Mouse (Mus musculus) cerebellum, adult (tissue): ENCODE measurements around the gene Rap1gap2.

Source experiments
- ATAC-seq: cut with Nextera tagmentation; 2 replicates; pipeline ENCODE4 v1.9.2; 2017; ENCODE audit warnings: mild to moderate bottlenecking, moderate library complexity, mixed read lengths; ENCODE audit not compliant: insufficient number of reproducible peaks, low FRiP score, low TSS enrichment

Gene Rap1gap2

GRCm38 (mm10) chr11:74479715-74480289 is 130.9 kb downstream of the Rap1gap2 start:
- no peak for ATAC-seq

DNA sequence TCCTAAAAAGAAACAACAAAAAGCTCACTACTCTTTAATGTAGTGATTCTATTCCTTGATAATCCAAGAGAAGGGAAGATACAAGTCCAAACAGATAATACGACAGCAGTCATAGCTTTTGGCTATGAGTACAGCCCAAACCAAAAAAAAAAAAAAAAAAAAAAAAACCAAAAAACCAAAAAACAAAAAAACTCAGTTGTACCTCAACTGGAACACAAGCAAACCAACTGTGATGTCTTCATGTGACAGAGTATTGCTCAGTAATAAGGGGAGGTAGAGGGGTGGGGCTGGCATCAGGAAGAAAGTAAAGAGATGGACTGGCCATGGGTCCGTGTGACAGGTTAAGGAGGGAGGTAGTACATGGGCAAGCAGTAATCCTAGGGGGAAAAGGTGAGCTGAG is 131.8 kb downstream of the Rap1gap2 start:
- ATAC-seq: no peak

- no peak for ATAC-seq
Observed at GRCm38 (mm10) chr11:74472671-74473070, 138.0 kb downstream of the Rap1gap2 start.

DNA sequence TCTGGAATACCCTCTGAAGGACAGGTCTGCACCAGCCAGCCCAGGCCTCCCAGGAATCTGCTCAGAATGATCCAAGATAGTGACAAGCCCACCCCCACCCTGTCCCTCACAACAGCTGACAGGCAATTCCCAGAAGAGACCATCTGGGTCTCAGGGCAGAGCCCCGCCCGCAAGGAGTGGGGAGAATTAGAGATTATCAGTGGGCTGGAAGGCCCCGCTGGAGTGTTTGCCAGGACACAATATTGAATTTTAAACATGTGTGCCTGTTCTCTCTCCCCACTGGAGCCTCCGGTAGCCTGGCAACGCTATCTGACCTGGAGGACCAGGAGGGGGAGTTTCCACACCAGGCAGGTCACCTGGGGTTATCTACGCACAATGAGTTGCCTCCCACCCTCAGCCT is 142.5 kb downstream of the Rap1gap2 start:
- ATAC-seq: no peak

DNA sequence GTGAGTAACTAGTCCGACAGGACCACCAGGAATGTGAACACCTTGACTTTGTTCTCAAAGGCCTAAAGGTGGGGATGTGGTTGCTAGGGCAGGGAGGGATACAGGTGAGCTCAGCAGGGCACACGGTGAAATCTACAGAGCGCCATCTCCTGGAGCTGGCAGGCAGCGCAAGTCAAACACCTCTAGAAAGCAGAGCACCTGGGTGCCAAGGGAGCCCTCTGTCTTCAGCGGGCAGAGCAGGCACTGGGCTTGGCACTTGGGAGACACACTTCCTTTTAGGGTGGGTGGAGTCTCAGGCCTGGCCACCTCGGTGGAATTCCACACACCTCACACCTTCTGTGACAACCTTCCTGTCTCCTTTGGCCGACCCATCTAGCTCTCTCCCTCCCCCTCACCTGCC is 145.0 kb downstream of the Rap1gap2 start:
- ATAC-seq: no peak

DNA sequence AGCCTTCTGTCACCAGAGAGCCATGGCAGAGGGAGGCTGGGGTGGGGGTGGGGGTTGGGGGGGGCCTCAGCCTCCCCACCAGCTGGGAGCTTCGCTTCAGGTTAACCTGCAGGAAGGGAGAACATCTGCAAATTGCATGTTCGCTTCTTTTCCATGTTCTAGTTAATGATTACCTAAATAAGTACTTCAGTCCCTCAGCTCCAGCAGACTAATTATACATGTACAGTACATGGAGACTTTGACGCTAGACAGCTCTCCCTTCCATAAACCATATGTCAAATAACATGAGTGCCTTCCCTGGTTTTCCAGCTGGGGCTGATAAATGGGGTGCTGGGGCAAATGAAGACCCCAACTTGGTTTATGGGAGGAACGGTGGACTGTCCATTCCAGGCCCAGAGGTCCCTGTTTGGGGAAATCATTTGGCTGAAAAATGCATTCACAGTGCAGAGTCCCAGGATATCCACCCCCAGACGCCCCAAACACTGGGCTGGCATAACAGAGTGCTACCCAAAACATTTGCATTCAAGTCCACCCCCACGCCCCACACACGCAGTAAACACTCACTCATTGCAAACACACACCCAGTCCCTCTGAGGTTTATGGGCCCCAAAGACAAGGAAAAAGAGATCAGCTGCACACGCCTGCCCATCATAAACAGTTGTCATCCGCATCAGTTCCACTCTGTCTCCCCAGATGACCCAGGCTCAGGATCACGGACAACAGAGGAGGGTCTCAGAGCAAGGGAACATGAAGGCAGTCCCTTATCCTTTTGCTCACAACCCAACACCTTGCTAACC is 146.3 kb downstream of the Rap1gap2 start:
- no peak for ATAC-seq

DNA sequence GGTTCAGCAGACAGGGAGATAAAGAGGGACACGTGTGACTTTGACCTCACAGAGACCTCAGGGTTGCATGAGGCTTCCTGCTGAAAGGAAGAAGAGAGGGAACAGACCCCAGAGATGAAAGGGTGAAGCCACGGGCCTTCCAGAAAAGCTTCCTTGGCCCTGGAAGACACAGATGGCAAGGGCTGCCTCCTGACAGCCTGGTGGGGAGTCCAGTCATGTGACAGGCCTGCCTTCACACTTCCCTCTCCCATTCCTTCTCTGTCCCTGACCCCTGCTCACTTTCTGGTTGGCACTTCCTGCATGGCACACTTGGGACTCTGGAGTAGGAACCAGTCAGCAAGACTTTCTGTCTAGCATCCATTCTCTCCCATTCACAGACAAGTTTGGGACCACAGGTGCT is 148.1 kb downstream of the Rap1gap2 start:
- no peak for ATAC-seq

DNA sequence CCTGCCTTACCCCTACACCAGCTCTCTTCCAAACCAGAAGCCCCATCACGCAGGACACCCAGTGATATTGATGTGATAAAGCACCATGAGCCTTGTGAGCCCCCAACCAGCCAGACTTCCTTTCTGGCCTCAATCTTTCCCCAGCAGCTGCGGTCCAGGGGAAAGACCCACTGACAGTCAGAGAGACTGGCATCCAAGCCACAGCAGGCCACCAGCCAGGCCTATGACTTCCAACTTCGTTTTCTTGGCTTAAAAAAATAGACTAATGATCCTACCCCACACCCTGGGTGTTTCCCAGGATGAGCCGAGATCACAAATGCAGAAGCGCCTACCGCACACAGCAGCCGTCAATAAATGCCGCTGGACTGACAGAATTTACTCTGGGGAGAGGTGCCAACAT is 151.1 kb downstream of the Rap1gap2 start:
- ATAC-seq: no peak

DNA sequence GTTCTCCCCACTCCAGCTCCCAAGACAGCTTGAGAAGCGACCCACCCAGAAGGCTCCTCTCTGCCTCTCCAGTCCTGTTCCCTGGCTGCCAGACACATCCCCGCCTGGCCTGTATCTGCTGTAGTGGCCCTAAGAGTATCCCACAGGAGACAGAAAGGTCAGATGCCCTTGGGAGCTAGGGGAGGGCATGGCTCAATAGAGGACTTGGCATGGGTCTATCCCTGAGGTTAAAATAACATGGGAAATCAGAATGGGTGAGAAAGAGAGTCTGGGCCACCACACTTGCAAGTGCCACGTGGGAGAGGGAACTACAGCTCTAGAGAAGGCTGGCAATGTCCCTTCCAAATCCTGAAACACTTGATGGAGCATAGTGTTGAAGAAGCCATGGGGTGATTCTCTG is 152.3 kb downstream of the Rap1gap2 start:
- ATAC-seq: no peak

GRCm38 (mm10) chr11:74457194-74457593 is 153.5 kb downstream of the Rap1gap2 start:
- no peak for ATAC-seq

DNA sequence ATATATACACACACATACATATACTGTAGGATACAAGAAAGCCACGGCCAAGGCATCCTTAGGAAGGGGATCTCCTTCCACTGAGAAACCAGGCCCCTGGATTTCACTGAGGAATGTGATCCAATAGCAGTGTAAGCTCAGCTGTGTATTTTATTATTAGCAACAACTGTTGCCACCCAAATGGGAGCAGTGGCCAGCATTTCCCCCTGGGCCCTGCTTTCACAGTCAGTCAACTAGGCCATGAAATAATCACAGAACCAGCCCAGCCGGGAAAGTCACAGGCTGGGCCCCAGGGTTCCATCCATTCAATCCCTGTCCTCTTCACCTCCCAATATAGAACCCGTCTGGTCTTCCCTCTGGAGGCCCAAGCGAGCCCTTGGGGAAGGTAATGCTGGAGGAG is 162.2 kb downstream of the Rap1gap2 start:
- no peak for ATAC-seq

DNA sequence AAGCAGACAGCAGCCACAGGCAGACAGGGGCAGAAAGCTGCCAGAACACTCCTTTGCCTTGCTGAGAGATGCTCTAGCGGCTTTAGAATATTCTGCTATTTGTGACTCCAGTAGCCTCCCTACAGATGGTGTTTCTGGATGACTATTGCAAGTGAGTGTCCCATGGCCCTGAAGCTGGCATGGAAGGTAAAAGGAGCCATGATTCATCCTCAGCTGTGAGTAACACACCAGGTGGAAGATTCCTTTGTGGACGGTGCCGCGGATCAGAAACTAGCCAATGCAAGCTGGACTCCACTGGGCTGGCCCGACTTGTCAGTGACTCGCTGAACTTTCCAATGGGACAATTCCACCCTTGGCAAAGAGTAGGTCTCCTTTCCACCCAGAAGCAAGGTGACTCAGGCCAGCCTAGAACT is 162.7 kb downstream of the Rap1gap2 start:
- ATAC-seq: no peak

DNA sequence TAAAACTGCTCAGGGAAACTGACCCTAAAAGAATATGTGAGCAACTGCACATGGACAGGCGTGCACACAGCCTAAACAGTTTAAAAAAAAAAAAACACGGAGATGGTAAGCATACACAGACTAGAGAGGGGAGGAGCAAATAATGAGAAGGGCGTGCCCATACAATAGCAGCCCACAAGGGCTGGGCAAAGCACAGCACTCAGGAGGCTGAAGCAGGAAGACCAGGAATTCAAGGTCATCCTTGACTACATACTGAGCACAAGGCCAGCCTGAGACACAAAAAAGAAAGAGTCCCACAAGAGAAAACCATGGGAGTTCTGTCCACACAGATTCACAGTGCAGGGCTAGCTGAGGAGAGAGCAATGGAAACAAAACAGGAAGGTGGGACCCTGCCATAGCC is 165.1 kb downstream of the Rap1gap2 start:
- no peak for ATAC-seq

GRCm38 (mm10) chr11:74443924-74444256 is 166.8 kb downstream of the Rap1gap2 start:
- no peak for ATAC-seq

DNA sequence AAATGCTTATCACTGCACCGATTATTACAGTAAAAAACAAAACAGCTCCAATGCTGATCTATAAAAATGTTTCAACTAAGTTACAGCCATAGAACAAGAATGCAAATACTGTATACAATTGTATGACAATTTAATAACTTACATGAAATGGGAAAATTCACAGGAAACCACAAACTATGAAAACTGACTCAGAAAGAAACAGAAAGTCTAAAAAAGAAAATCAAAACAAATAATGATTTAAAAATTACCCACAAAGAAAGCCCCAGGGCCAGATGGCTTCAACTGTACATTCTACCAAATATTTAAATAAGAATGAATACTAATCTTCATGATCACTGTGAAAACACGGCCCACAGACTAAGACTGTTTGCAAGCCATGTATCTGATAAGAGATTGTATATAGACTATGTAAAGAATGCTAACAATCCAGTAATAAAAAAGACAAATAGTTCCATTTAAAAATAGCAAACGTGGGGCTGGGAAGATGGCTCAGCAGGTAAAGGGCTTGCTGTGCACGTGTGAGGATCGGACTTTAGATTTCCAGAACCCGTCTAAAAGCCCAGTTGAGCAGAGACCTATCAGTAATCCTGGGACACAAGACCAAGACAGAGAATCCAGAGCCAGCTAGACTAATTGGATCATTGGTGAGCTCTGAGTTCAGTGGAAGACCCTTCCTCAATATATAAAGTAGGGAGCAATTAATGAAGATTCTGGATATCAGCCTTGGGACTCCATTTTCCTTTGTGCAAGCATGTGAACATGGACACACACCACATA is 167.4 kb downstream of the Rap1gap2 start:
- no peak for ATAC-seq

- ATAC-seq: no peak
Observed at GRCm38 (mm10) chr11:74442396-74442795, 168.3 kb downstream of the Rap1gap2 start.

DNA sequence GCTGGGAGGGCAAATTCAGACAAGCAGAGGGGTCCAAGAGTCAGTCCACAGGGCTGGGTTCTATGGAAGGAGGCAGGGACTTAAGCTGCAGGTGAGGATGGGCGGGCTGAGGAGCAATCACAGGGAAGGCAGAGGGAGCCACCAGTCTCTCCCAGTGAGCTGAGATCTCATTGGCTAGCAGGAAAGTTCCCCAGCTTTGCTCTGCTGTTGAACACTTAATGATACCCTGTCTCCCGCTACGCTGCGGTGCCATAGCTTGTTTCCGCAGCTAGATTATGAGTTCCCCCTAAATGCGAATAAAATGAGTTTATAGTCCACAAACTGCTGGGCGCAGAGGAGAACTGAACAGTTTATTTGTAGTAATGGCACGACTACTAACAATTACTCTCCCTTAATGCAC is 170.6 kb downstream of the Rap1gap2 start:
- no peak for ATAC-seq

DNA sequence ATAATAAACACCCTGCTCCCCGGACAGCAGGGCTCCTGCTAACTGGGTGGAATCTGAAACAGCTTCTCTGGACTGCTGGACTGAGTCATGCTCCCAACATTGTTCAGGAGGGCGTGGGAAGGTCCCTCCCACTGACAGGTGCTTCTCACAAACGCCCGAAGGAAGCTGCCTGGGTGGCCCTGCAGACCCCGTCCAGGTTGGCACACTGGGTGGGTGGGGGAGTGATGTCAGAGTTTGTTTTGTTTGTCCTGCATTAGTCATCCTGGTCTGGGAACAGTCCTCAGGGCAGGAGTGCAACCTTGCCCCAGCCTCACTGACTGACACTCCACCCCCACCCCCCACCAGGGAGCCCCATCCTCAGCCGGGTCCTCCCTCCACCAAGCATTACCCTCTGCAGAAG is 171.5 kb downstream of the Rap1gap2 start:
- ATAC-seq: no peak

DNA sequence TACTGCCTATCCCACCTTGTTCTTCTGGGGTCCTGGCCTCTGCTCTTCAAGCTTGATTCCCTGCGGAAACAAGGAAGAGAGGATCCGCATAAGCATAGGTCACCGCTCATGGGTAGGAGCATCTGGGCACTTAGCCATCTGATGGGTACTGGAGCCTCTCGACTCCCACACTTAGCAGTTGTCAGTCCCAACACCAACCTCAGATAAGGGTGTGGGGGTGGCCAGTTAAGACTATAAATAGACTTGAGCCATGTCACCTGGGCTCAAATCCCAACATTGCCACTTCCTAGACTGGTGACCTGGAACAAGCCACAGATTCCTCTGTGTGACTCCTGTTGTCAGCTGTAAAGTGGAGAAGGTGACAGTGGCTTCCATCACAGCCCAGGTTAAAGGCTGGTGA is 172.5 kb downstream of the Rap1gap2 start:
- no peak for ATAC-seq

DNA sequence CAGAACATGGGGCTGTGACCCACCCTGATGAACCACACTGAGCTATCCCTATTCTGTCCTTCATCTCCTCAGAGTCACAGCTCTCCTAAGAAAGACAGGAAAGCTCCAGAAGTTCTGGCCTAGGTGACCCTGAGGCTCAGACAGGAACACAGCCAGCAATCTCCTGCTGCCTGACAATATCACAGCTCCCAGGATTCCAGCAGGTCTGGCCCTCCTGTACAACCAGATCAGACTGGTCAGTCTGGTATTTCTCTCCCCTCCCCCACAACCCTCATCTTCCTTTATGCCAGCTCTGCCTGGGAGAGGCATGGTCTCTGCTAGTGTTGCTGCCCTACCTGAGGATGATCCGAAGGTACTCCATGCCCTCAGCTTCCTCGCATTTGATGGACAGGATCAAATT is 175.3 kb downstream of the Rap1gap2 start:
- no peak for ATAC-seq

DNA sequence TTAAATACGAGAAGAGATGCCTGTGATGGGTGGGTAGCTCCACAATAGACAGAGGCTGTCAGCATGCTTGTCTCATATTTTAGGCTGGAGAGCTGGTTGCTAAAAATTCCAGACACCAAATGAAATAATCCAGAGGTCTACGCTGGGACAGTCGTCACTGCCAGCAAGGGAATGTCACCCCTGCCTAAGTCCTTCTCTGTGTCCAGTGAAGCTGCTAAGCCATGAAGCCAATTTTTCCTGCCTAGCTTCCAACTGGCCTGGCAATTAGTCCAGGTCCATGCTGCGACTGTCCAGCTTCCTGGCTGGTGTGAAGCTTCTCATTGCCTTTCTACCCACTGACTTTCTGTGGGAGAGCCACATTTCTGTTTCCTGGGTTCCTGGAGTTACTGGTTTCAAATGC is 177.7 kb downstream of the Rap1gap2 start:
- ATAC-seq: no peak
